Mouse (Mus musculus) limb, embryonic 11.5 days (tissue): ENCODE measurements around the gene Fam110c. TPM values are rescaled to one million over a fixed set of nuclear protein-coding genes. Genes with fewer than 3 reads are reported as not detected.

Experiments
- ATAC-seq: fragments of 200-750 bp; cut with Nextera tagmentation; 2 replicates; pipeline ENCODE4 v1.8.0; 2017; ENCODE audit warnings: low read depth; ENCODE audit not compliant: insufficient number of reproducible peaks, low FRiP score, low TSS enrichment
- DNase-seq: peaks from one replicate; pipeline ENCODE4 v3.0.0-alpha.2; 2015; ENCODE audit warnings: low spot score
- H3K27ac ChIP-seq: fragments of 300-500 bp; sonication (generic); replicated peaks from 2 replicates; pipeline ENCODE4 v1.5.1; 2014; ENCODE audit warnings: low read depth, mild to moderate bottlenecking, low read length
- H3K27me3 ChIP-seq: fragments of 300-500 bp; sonication (generic); 2 replicates; pipeline ENCODE4 v1.6.1; 2014; ENCODE audit warnings: mild to moderate bottlenecking, low read length, mixed read lengths; ENCODE audit not compliant: control insufficient read depth, insufficient read depth
- H3K36me3 ChIP-seq: fragments of 300-500 bp; sonication (generic); 2 replicates; pipeline ENCODE4 v1.6.1; 2014; ENCODE audit warnings: mild to moderate bottlenecking, low read length, moderate library complexity, mixed read lengths; ENCODE audit not compliant: control insufficient read depth, insufficient read depth
- H3K4me1 ChIP-seq: fragments of 300-500 bp; sonication (generic); 2 replicates; pipeline ENCODE4 v1.6.1; 2014; ENCODE audit warnings: low read length, mixed read lengths; ENCODE audit not compliant: control insufficient read depth, insufficient read depth
- H3K4me2 ChIP-seq: fragments of 300-500 bp; sonication (generic); 2 replicates; pipeline ENCODE4 v1.6.1; 2014; ENCODE audit warnings: low read depth, mild to moderate bottlenecking, moderate library complexity; ENCODE audit not compliant: severe bottlenecking
- H3K4me3 ChIP-seq: fragments of 300-500 bp; sonication (generic); 2 replicates; pipeline ENCODE4 v1.5.1; 2014; ENCODE audit warnings: low read depth, low read length
- H3K9ac ChIP-seq: fragments of 300-500 bp; sonication (generic); 2 replicates; pipeline ENCODE4 v1.6.1; 2014; ENCODE audit warnings: mild to moderate bottlenecking, low read length
- H3K9me3 ChIP-seq: fragments of 300-500 bp; sonication (generic); 2 replicates; pipeline ENCODE4 v1.6.1; 2016; ENCODE audit warnings: low read length; ENCODE audit not compliant: control insufficient read depth
- WGBS: fragments of 180-500 bp; shearing (Covaris S2); extraction: QIAGEN DNeasy Blood & Tissue Kit; methylation state at CpG from one replicate; pipeline ENCODE4 v1.1.7; 2014; 5-methylcytosine and 5-hydroxymethylcytosine counted together
- polyA plus RNA-seq: library from polyadenylated mRNA; unstranded; fragments of >200 nt; fragmentation: Nextera tagmentation; extraction: Ambion mirVana; gene quantifications from 2 replicates; pipeline ENCODE4 v1.2.1, GENCODE M21; 2014

The Fam110c gene
- polyA plus RNA-seq, 1 experiment from 2014 or later = 0.11 TPM

- no peak overlapping the region for H3K27ac ChIP-seq
- H3K4me3 ChIP-seq = no peak overlapping the region
- no peaks in the 10 kb centered on the region for H3K36me3 ChIP-seq
- H3K27me3 ChIP-seq = no peaks in the 10 kb centered on the region
- 43% methylated on average over 6 of the region's 6 CpGs for WGBS
- no peaks in the 10 kb centered on the region for H3K9me3 ChIP-seq
- H3K4me2 ChIP-seq = no peak overlapping the region
- ATAC-seq (no peak), DNase-seq (no peak)
- no peaks in the 10 kb centered on the region for H3K4me1 ChIP-seq
- no peak overlapping the region for H3K9ac ChIP-seq
Observed at GRCm38 (mm10) chr12:31090401-31090800, 16.7 kb downstream of the Fam110c start.

GRCm38 (mm10) chr12:31090882-31091640 is 17.4 kb downstream of the Fam110c start:
- no peaks in the 10 kb centered on the region for H3K4me1 ChIP-seq
- H3K27me3 ChIP-seq = no peaks in the 10 kb centered on the region
- no peak for DNase-seq
- no peak overlapping the region for H3K4me3 ChIP-seq
- no peak overlapping the region for H3K9ac ChIP-seq
- H3K36me3 ChIP-seq = no peaks in the 10 kb centered on the region
- no peak overlapping the region for H3K4me2 ChIP-seq
- H3K9me3 ChIP-seq = no peaks in the 10 kb centered on the region
- H3K27ac ChIP-seq = no peak overlapping the region
- 88% methylated on average over 11 of the region's 11 CpGs for WGBS
- ATAC-seq = no peak

- Histone ChIP-seq H3K27me3 (no peaks in the 10 kb centered on the region), H3K4me2 (no peak overlapping the region), H3K4me1 (no peaks in the 10 kb centered on the region), H3K9ac (no peak overlapping the region), H3K36me3 (no peaks in the 10 kb centered on the region), H3K27ac (no peak overlapping the region), H3K9me3 (no peaks in the 10 kb centered on the region), H3K4me3 (no peak overlapping the region)
- DNase-seq = no peak
- 23% methylated on average over 5 of the region's 5 CpGs for WGBS
- no peak for ATAC-seq
Observed at GRCm38 (mm10) chr12:31092481-31092880, 18.8 kb downstream of the Fam110c start.

DNA sequence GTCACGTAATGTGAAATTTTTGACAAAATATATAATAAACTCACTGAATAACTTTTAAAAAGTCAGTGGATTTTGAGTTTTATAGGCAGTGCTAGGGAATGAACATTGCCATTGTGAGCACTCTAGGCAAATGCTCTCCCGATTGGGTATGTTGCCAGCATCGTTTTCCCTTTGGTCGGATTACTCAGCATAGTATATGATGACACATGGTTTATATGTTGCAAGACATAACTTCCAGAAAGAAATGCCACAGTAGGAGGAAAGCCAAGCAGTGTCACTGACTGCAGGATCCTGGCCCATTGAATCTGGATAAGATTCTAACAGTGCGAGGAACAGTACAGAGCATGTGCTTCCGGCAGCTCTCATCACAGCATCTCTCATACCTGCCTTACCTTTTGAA is 23.5 kb downstream of the Fam110c start:
- H3K9ac ChIP-seq = no peak overlapping the region
- H3K27ac ChIP-seq = no peak overlapping the region
- no peaks in the 10 kb centered on the region for H3K36me3 ChIP-seq
- H3K27me3 ChIP-seq = no peaks in the 10 kb centered on the region
- 94% methylated on average over 6 of the region's 6 CpGs for WGBS
- no peaks in the 10 kb centered on the region for H3K4me1 ChIP-seq
- no peak overlapping the region for H3K4me2 ChIP-seq
- DNase-seq (no peak), ATAC-seq (no peak)
- H3K9me3 ChIP-seq = no peaks in the 10 kb centered on the region
- no peak overlapping the region for H3K4me3 ChIP-seq

- Histone ChIP-seq H3K27ac (no peak overlapping the region), H3K27me3 (no peaks in the 10 kb centered on the region), H3K4me3 (no peak overlapping the region), H3K9ac (no peak overlapping the region), H3K9me3 (no peaks in the 10 kb centered on the region), H3K4me2 (no peak overlapping the region), H3K4me1 (no peaks in the 10 kb centered on the region), H3K36me3 (no peaks in the 10 kb centered on the region)
- no peak for DNase-seq
- ATAC-seq = no peak
- 94% methylated on average over 4 of the region's 4 CpGs for WGBS
Observed at GRCm38 (mm10) chr12:31101190-31101589, 27.5 kb downstream of the Fam110c start.

DNA sequence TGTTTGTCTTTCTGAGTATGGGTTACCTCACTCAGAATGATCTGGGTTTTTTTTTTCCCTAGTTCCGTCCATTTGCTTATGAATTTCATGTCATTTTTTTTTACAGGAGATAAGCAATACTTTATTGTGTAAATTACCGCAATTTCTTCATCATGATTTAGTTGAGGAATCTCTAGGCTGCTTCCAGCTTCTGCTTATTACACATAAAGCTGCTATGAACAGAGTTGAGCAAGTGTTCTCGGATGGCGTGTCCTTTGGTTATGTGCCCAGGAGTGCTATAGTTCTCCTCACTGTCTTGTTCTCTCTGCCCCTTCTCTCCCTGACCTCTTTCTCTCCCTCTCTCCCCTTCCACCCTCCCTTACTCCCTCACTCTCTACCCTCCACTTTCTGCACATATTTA is 28.2 kb downstream of the Fam110c start:
- Histone ChIP-seq H3K27me3 (no peaks in the 10 kb centered on the region), H3K4me2 (no peak overlapping the region), H3K36me3 (no peaks in the 10 kb centered on the region), H3K27ac (no peak overlapping the region), H3K9ac (no peak overlapping the region), H3K4me3 (no peak overlapping the region), H3K4me1 (no peaks in the 10 kb centered on the region), H3K9me3 (no peaks in the 10 kb centered on the region)
- ATAC-seq = no peak
- no peak for DNase-seq
- WGBS = 96% methylated on average over 4 of the region's 4 CpGs

DNA sequence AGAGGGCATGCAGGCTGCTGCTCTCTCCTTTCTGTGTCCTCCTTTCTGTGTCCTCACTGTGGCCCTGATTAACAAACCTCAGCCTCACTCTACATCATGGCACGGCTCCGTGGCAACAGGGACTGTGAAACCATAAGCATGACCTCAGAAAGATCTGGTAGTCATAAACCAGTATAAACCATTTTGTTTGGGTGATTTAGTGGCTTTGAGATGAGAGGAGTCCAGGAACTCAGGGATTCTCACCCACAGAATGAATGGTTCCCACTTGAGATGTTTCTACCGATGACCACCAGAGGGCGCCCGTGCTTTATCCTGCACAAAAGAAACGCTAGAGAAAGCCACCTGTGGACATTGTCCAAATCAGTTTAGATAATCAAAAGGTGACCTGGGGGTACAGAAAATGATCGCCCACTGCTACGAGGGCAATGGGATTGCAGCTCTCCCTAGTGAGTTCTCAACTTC is 42.4 kb downstream of the Fam110c start:
- H3K4me2 ChIP-seq = no peak overlapping the region
- no peaks in the 10 kb centered on the region for H3K27me3 ChIP-seq
- no peaks in the 10 kb centered on the region for H3K36me3 ChIP-seq
- no peaks in the 10 kb centered on the region for H3K9me3 ChIP-seq
- no peaks in the 10 kb centered on the region for H3K4me1 ChIP-seq
- DNase-seq (peak; percentile 84), ATAC-seq (no peak)
- no peak overlapping the region for H3K9ac ChIP-seq
- no peak overlapping the region for H3K27ac ChIP-seq
- 18% methylated on average over 8 of the region's 8 CpGs for WGBS
- H3K4me3 ChIP-seq = no peak overlapping the region

DNA sequence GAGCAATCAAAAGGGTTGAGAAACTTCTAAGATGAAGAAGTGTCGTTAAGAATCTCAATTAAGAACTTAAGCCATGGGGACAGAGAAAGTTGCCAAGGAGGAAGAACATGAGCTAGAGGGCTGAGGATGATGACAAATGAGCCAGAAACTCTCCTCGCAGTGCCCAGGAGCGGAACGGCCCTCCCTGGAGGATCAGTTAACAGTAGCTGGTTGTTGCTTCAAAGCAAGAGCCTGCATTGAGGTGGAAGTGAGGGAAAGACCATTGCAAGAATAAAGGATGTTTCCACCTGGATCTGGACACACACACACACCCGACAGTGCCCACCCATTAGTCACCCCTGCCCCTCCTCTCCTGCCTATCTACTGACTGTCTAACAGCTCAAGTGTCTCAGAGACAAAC is 46.9 kb downstream of the Fam110c start:
- no peaks in the 10 kb centered on the region for H3K36me3 ChIP-seq
- H3K9me3 ChIP-seq = no peaks in the 10 kb centered on the region
- no peak for ATAC-seq
- H3K27me3 ChIP-seq = no peaks in the 10 kb centered on the region
- H3K4me2 ChIP-seq = no peak overlapping the region
- no peak overlapping the region for H3K27ac ChIP-seq
- 76% methylated on average over 5 of the region's 5 CpGs for WGBS
- H3K4me3 ChIP-seq = no peak overlapping the region
- DNase-seq = no peak
- no peak overlapping the region for H3K9ac ChIP-seq
- H3K4me1 ChIP-seq = no peaks in the 10 kb centered on the region
